Mouse (Mus musculus): ENCODE results near the gene Brd4. TPM values are rescaled to one million over a fixed set of nuclear protein-coding genes. Genes with fewer than 3 reads are reported as not detected.

Brd4 gene
- polyA plus RNA-seq, 2 experiments: 80.0 to 97.3 TPM

DNA sequence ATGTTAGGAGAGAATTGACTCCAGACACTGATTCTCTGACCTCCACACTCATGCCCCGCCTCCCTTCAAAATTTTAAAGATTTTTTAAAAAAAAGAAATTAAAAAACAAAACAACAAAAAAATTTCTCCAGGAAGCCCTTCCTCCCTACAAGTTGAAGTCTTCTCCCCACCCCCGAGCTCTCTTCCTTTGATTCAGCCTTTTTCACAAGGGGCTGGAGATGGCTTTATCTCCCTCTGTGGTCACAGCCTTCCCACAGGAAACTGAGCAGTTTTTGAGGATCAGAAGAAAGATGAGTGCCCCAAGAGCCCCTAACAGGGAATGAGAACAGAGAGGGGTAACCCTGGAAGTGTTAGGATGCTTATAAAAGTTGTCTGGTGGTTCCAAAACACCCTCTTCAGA lies 112.0 kb downstream of the Brd4 start:
- Histone ChIP-seq H3K36me3 (ENCODE audit: control insufficient read depth, insufficient read depth, low read length) (no peaks in the 10 kb centered on the region), H3K9ac (ENCODE audit: low read depth, low read length, severe bottlenecking) (no peak overlapping the region), H3K4me1 (ENCODE audit: control insufficient read depth, insufficient read depth, low read length) (no peaks in the 10 kb centered on the region), H3K27me3 (ENCODE audit: control insufficient read depth, insufficient read depth, low read length) (no peaks in the 10 kb centered on the region), H3K4me2 (replicated peaks; ENCODE audit: low read depth, low read length, severe bottlenecking) (no peak overlapping the region), H3K9me3 (ENCODE audit: control insufficient read depth, low read length) (no peaks in the 10 kb centered on the region), H3K4me3 (replicated peaks; ENCODE audit: low read length) (no peak overlapping the region), H3K27ac (replicated peaks; ENCODE audit: low read depth, low read length) (no peak overlapping the region)
- ATAC-seq (ENCODE audit: low FRiP score, low read depth) (no peak), DNase-seq (ENCODE audit: low spot score) (no peak)
- whole genome bisulfite sequencing: 80% methylated on average over 2 of the region's 2 CpGs
- no peak for TF ChIP-seq POLR2A (IDR thresholded peaks at IDR 0.05; ENCODE audit: borderline replicate concordance, extremely low read depth, insufficient read depth, insufficient read length)

GRCm38 (mm10) chr17:32169518-32170225 lies 114.8 kb downstream of the Brd4 start:
- WGBS: 63% methylated on average over 4 of the region's 4 CpGs
- Histone ChIP-seq H3K9me3 (ENCODE audit: control insufficient read depth, low read length) (no peaks in the 10 kb centered on the region), H3K27ac (replicated peaks; ENCODE audit: low read depth, low read length) (no peak overlapping the region), H3K4me2 (replicated peaks; ENCODE audit: low read depth, low read length, severe bottlenecking) (no peak overlapping the region), H3K4me3 (replicated peaks; ENCODE audit: low read length) (no peak overlapping the region), H3K36me3 (ENCODE audit: control insufficient read depth, insufficient read depth, low read length) (no peaks in the 10 kb centered on the region), H3K9ac (ENCODE audit: low read depth, low read length, severe bottlenecking) (no peak overlapping the region), H3K27me3 (ENCODE audit: control insufficient read depth, insufficient read depth, low read length) (no peaks in the 10 kb centered on the region), H3K4me1 (ENCODE audit: control insufficient read depth, insufficient read depth, low read length) (peaks cover 8% of the 10 kb centered on the region; the same call in 1 of the 2 replicates)
- no peak for TF ChIP-seq POLR2A (IDR thresholded peaks at IDR 0.05; ENCODE audit: borderline replicate concordance, extremely low read depth, insufficient read depth, insufficient read length)
- ATAC-seq (ENCODE audit: low FRiP score, low read depth): no peak
- peak; percentile 51 for DNase-seq (ENCODE audit: low spot score)

- H3K9me3 ChIP-seq (ENCODE audit: control insufficient read depth, low read length): no peaks in the 10 kb centered on the region
- H3K4me2 ChIP-seq (replicated peaks; ENCODE audit: low read depth, low read length, severe bottlenecking): peak within 1 kb of the TSS; percentile 84
- H3K36me3 ChIP-seq (ENCODE audit: control insufficient read depth, insufficient read depth, low read length): no peaks in the 10 kb centered on the region
- peak within 1 kb of the TSS; percentile 72 for H3K4me3 ChIP-seq (replicated peaks; ENCODE audit: low read length)
- H3K4me1 ChIP-seq (ENCODE audit: control insufficient read depth, insufficient read depth, low read length): peaks cover 23% of the 10 kb centered on the region; the same call in 1 of the 2 replicates
- H3K27ac ChIP-seq (replicated peaks; ENCODE audit: low read depth, low read length): peak within 1 kb of the TSS; percentile 83
- DNase-seq (ENCODE audit: low spot score) (peak; percentile 77), ATAC-seq (ENCODE audit: low FRiP score, low read depth) (peak; percentile 68)
- H3K9ac ChIP-seq (ENCODE audit: low read depth, low read length, severe bottlenecking): peak within 1 kb of the TSS; percentile 75
- no peak for TF ChIP-seq POLR2A (IDR thresholded peaks at IDR 0.05; ENCODE audit: borderline replicate concordance, extremely low read depth, insufficient read depth, insufficient read length)
- H3K27me3 ChIP-seq (ENCODE audit: control insufficient read depth, insufficient read depth, low read length): no peaks in the 10 kb centered on the region
- 1% methylated on average over 21 of the region's 39 CpGs for WGBS
Measured at GRCm38 (mm10) chr17:32166687-32167086, 117.8 kb downstream of the Brd4 start, which contains the start of gene Notch3. Notch3 (minus strand) TSS chr17:32166852.

GRCm38 (mm10) chr17:32165803-32166595 lies 118.5 kb downstream of the Brd4 start:
- ATAC-seq (ENCODE audit: low FRiP score, low read depth) (peak; percentile 69), DNase-seq (ENCODE audit: low spot score) (peak; percentile 74)
- H3K9ac ChIP-seq (ENCODE audit: low read depth, low read length, severe bottlenecking): peak overlapping the region; percentile 75
- H3K4me2 ChIP-seq (replicated peaks; ENCODE audit: low read depth, low read length, severe bottlenecking): peak overlapping the region; percentile 84
- H3K36me3 ChIP-seq (ENCODE audit: control insufficient read depth, insufficient read depth, low read length): no peaks in the 10 kb centered on the region
- peaks cover 23% of the 10 kb centered on the region; the same call in 1 of the 2 replicates for H3K4me1 ChIP-seq (ENCODE audit: control insufficient read depth, insufficient read depth, low read length)
- H3K27me3 ChIP-seq (ENCODE audit: control insufficient read depth, insufficient read depth, low read length): no peaks in the 10 kb centered on the region
- 1% methylated on average over 10 of the region's 43 CpGs for WGBS
- TF ChIP-seq POLR2A (IDR thresholded peaks at IDR 0.05; ENCODE audit: borderline replicate concordance, extremely low read depth, insufficient read depth, insufficient read length): no peak
- no peaks in the 10 kb centered on the region for H3K9me3 ChIP-seq (ENCODE audit: control insufficient read depth, low read length)
- peak overlapping the region; percentile 83 for H3K27ac ChIP-seq (replicated peaks; ENCODE audit: low read depth, low read length)
- H3K4me3 ChIP-seq (replicated peaks; ENCODE audit: low read length): peak overlapping the region; percentile 72

DNA sequence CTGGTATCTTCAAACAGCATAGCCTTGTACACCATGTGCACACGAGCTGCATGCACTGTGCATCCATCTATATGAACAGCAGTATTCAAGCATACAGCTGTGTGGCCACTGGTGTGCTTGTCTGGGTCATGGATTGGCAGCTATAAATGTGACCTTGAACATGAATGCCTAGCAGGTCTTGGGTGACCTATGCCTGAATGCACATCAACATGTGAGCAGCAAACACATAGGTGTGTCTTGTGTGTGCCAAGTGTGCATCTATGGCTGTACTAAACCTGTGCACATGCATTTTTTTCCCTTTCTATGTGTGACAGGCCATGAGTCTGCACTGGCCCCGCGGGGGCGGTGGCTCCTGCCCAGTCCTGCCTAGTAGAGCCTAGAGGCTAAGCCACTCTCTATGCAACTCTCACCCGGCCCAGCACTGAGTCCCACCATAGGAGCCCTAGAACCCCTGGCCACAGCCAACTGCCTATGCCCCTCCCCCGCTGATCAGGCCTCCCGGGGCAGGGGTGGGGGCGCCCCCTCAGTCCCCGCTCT lies 119.2 kb downstream of the Brd4 start:
- ATAC-seq (ENCODE audit: low FRiP score, low read depth): peak; percentile 35
- Histone ChIP-seq H3K27ac (replicated peaks; ENCODE audit: low read depth, low read length) (peak overlapping the region; percentile 83), H3K4me3 (replicated peaks; ENCODE audit: low read length) (peak overlapping the region; percentile 72), H3K9me3 (ENCODE audit: control insufficient read depth, low read length) (no peaks in the 10 kb centered on the region), H3K36me3 (ENCODE audit: control insufficient read depth, insufficient read depth, low read length) (no peaks in the 10 kb centered on the region), H3K4me2 (replicated peaks; ENCODE audit: low read depth, low read length, severe bottlenecking) (peak overlapping the region; percentile 84), H3K9ac (ENCODE audit: low read depth, low read length, severe bottlenecking) (peak overlapping the region; percentile 75), H3K4me1 (ENCODE audit: control insufficient read depth, insufficient read depth, low read length) (peaks cover 23% of the 10 kb centered on the region; the same call in 1 of the 2 replicates), H3K27me3 (ENCODE audit: control insufficient read depth, insufficient read depth, low read length) (no peaks in the 10 kb centered on the region)
- DNase-seq (ENCODE audit: low spot score): no peak
- 5% methylated on average over 9 of the region's 9 CpGs for WGBS
- TF ChIP-seq POLR2A (IDR thresholded peaks at IDR 0.05; ENCODE audit: borderline replicate concordance, extremely low read depth, insufficient read depth, insufficient read length): no peak
